Mouse (Mus musculus): ENCODE results near the gene Mfsd7a. TPM values are rescaled to one million over a fixed set of nuclear protein-coding genes. Genes with fewer than 3 reads are reported as not detected.

Mfsd7a gene
- polyA plus RNA-seq, 1 experiment from 2014 or later: 0.34 TPM

GRCm38 (mm10) chr5:108469617-108470016, 20.9 kb upstream of the Mfsd7a start:
- Histone ChIP-seq H3K36me3 (ENCODE audit: insufficient read depth, low read length) (peaks cover 20% of the 10 kb centered on the region), H3K4me3 (replicated peaks; ENCODE audit: low read depth, low read length) (no peak overlapping the region), H3K27me3 (ENCODE audit: insufficient read depth, low read length) (no peaks in the 10 kb centered on the region), H3K4me1 (replicated peaks; ENCODE audit: insufficient read depth, low read length) (no peaks in the 10 kb centered on the region; the same call in 1 of the 2 replicates), H3K9ac (ENCODE audit: low read depth, low read length) (no peak overlapping the region), H3K9me3 (replicated peaks; ENCODE audit: low read length) (no peaks in the 10 kb centered on the region), H3K4me2 (ENCODE audit: low read length) (no peak overlapping the region), H3K27ac (no peak overlapping the region)
- DNase-seq (ENCODE audit: low spot score) (no peak), ATAC-seq (replicated peaks; ENCODE audit: low FRiP score, low read depth) (no peak)
- 70% methylated on average over 7 of the region's 7 CpGs for WGBS
- no peak for TF ChIP-seq CTCF (IDR thresholded peaks at IDR 0.05; ENCODE audit: low read depth)

GRCm38 (mm10) chr5:108466647-108467046, 18.0 kb upstream of the Mfsd7a start:
- H3K4me3 ChIP-seq (replicated peaks; ENCODE audit: low read depth, low read length): no peak overlapping the region
- H3K4me2 ChIP-seq (ENCODE audit: low read length): no peak overlapping the region
- H3K9me3 ChIP-seq (replicated peaks; ENCODE audit: low read length): no peaks in the 10 kb centered on the region
- ATAC-seq (replicated peaks; ENCODE audit: low FRiP score, low read depth) (no peak), DNase-seq (ENCODE audit: low spot score) (no peak)
- H3K36me3 ChIP-seq (ENCODE audit: insufficient read depth, low read length): no peaks in the 10 kb centered on the region
- 92% methylated on average over 1 of the region's 1 CpGs for WGBS
- no peaks in the 10 kb centered on the region for H3K27me3 ChIP-seq (ENCODE audit: insufficient read depth, low read length)
- peaks cover 20% of the 10 kb centered on the region for H3K4me1 ChIP-seq (replicated peaks; ENCODE audit: insufficient read depth, low read length)
- no peak for TF ChIP-seq CTCF (IDR thresholded peaks at IDR 0.05; ENCODE audit: low read depth)
- H3K27ac ChIP-seq: no peak overlapping the region
- H3K9ac ChIP-seq (ENCODE audit: low read depth, low read length): no peak overlapping the region

- no peaks in the 10 kb centered on the region for H3K27me3 ChIP-seq (ENCODE audit: insufficient read depth, low read length)
- 76% methylated on average over 6 of the region's 6 CpGs for WGBS
- H3K4me1 ChIP-seq (replicated peaks; ENCODE audit: insufficient read depth, low read length): peaks cover 24% of the 10 kb centered on the region
- ATAC-seq (replicated peaks; ENCODE audit: low FRiP score, low read depth) (no peak), DNase-seq (ENCODE audit: low spot score) (no peak)
- H3K27ac ChIP-seq: no peak overlapping the region
- TF ChIP-seq CTCF (IDR thresholded peaks at IDR 0.05; ENCODE audit: low read depth): no peak
- H3K9ac ChIP-seq (ENCODE audit: low read depth, low read length): no peak overlapping the region
- H3K9me3 ChIP-seq (replicated peaks; ENCODE audit: low read length): no peaks in the 10 kb centered on the region
- no peak overlapping the region for H3K4me2 ChIP-seq (ENCODE audit: low read length)
- no peaks in the 10 kb centered on the region for H3K36me3 ChIP-seq (ENCODE audit: insufficient read depth, low read length)
- H3K4me3 ChIP-seq (replicated peaks; ENCODE audit: low read depth, low read length): no peak overlapping the region
Observed at GRCm38 (mm10) chr5:108465131-108465891, 16.6 kb upstream of the Mfsd7a start.

GRCm38 (mm10) chr5:108462446-108462845, 13.8 kb upstream of the Mfsd7a start:
- peak overlapping the region; percentile 96 for H3K4me2 ChIP-seq (ENCODE audit: low read length)
- peaks cover 24% of the 10 kb centered on the region for H3K4me1 ChIP-seq (replicated peaks; ENCODE audit: insufficient read depth, low read length)
- no peaks in the 10 kb centered on the region for H3K27me3 ChIP-seq (ENCODE audit: insufficient read depth, low read length)
- 32% methylated on average over 4 of the region's 4 CpGs for WGBS
- DNase-seq (ENCODE audit: low spot score): no peak
- no peak for ATAC-seq (replicated peaks; ENCODE audit: low FRiP score, low read depth)
- no peaks in the 10 kb centered on the region for H3K9me3 ChIP-seq (replicated peaks; ENCODE audit: low read length)
- no peak for TF ChIP-seq CTCF (IDR thresholded peaks at IDR 0.05; ENCODE audit: low read depth)
- peak overlapping the region; percentile 97 for H3K4me3 ChIP-seq (replicated peaks; ENCODE audit: low read depth, low read length)
- no peaks in the 10 kb centered on the region for H3K36me3 ChIP-seq (ENCODE audit: insufficient read depth, low read length)
- H3K27ac ChIP-seq: peak overlapping the region; percentile 92; the same call in 1 of the 2 replicates
- H3K9ac ChIP-seq (ENCODE audit: low read depth, low read length): peak overlapping the region; percentile 99

GRCm38 (mm10) chr5:108461082-108462065, 12.7 kb upstream of the Mfsd7a start, which contains the start of gene Pcgf3:
Pcgf3 (plus strand) TSS chr5:108461232.
- Histone ChIP-seq H3K4me1 (replicated peaks; ENCODE audit: insufficient read depth, low read length) (peaks cover 24% of the 10 kb centered on the region), H3K9me3 (replicated peaks; ENCODE audit: low read length) (no peaks in the 10 kb centered on the region), H3K4me2 (ENCODE audit: low read length) (peak within 1 kb of the TSS; percentile 96), H3K4me3 (replicated peaks; ENCODE audit: low read depth, low read length) (peak within 1 kb of the TSS; percentile 97), H3K27ac (peak within 1 kb of the TSS; percentile 92), H3K27me3 (ENCODE audit: insufficient read depth, low read length) (no peaks in the 10 kb centered on the region), H3K9ac (ENCODE audit: low read depth, low read length) (peak within 1 kb of the TSS; percentile 99), H3K36me3 (ENCODE audit: insufficient read depth, low read length) (no peaks in the 10 kb centered on the region)
- DNase-seq (ENCODE audit: low spot score) (peak; percentile 97), ATAC-seq (replicated peaks; ENCODE audit: low FRiP score, low read depth) (peak; percentile 97)
- TF ChIP-seq CTCF (IDR thresholded peaks at IDR 0.05; ENCODE audit: low read depth): no peak
- under 1% methylated on average over 56 of the region's 62 CpGs for WGBS

- Histone ChIP-seq H3K4me2 (ENCODE audit: low read length) (peak overlapping the region; percentile 96), H3K4me3 (replicated peaks; ENCODE audit: low read depth, low read length) (peak overlapping the region; percentile 97), H3K4me1 (replicated peaks; ENCODE audit: insufficient read depth, low read length) (peaks cover 24% of the 10 kb centered on the region), H3K9me3 (replicated peaks; ENCODE audit: low read length) (no peaks in the 10 kb centered on the region), H3K27me3 (ENCODE audit: insufficient read depth, low read length) (no peaks in the 10 kb centered on the region), H3K9ac (ENCODE audit: low read depth, low read length) (peak overlapping the region; percentile 99), H3K36me3 (ENCODE audit: insufficient read depth, low read length) (no peaks in the 10 kb centered on the region), H3K27ac (no peak overlapping the region)
- no peak for TF ChIP-seq CTCF (IDR thresholded peaks at IDR 0.05; ENCODE audit: low read depth)
- no peak for ATAC-seq (replicated peaks; ENCODE audit: low FRiP score, low read depth)
- no peak for DNase-seq (ENCODE audit: low spot score)
- WGBS: 41% methylated on average over 6 of the region's 6 CpGs
Observed at GRCm38 (mm10) chr5:108460461-108460860, 11.8 kb upstream of the Mfsd7a start.

Data from kidney, postnatal 0 days (tissue).